Mouse (Mus musculus) hindbrain, embryonic 12.5 days (tissue): ENCODE results near the gene Rnase9. TPM values are rescaled to one million over a fixed set of nuclear protein-coding genes. Genes with fewer than 3 reads are reported as not detected.
"Not testable (repeated sequence)": the region's sequence is repeated elsewhere in the genome, so short reads cannot be mapped to it uniquely, and the experiment has no call there.

Source experiments
- ATAC-seq: fragments of 200-750 bp; cut with Nextera tagmentation; 2 replicates; pipeline ENCODE4 v1.8.0; 2017; ENCODE audit warnings: moderate TSS enrichment; ENCODE audit not compliant: low FRiP score
- H3K27ac ChIP-seq: fragments of 300-500 bp; sonication (generic); 2 replicates; pipeline ENCODE4 v1.5.1; 2016; ENCODE audit warnings: mild to moderate bottlenecking
- H3K27me3 ChIP-seq: fragments of 300-500 bp; sonication (generic); 2 replicates; pipeline ENCODE4 v1.6.1; 2016; ENCODE audit warnings: mild to moderate bottlenecking
- H3K36me3 ChIP-seq: fragments of 300-500 bp; sonication (generic); 2 replicates; pipeline ENCODE4 v1.6.1; 2016; ENCODE audit warnings: mild to moderate bottlenecking
- H3K4me1 ChIP-seq: fragments of 300-500 bp; sonication (generic); 2 replicates; pipeline ENCODE4 v1.6.1; 2016
- H3K4me2 ChIP-seq: fragments of 300-500 bp; sonication (generic); replicated peaks from 2 replicates; pipeline ENCODE4 v1.6.1; 2016; ENCODE audit warnings: mild to moderate bottlenecking
- H3K4me3 ChIP-seq: fragments of 300-500 bp; sonication (generic); 2 replicates; pipeline ENCODE4 v1.5.1; 2016; ENCODE audit warnings: mild to moderate bottlenecking
- H3K9ac ChIP-seq: fragments of 300-500 bp; sonication (generic); 2 replicates; pipeline ENCODE4 v1.6.1; 2016; ENCODE audit warnings: mild to moderate bottlenecking, moderate library complexity
- H3K9me3 ChIP-seq: fragments of 300-500 bp; sonication (generic); replicated peaks from 2 replicates; pipeline ENCODE4 v1.6.1; 2016; ENCODE audit warnings: mild to moderate bottlenecking
- WGBS: fragments of 180-500 bp; shearing (Covaris S2); methylation state at CpG from one replicate; pipeline ENCODE4 v1.1.7; 2016; 5-methylcytosine and 5-hydroxymethylcytosine counted together
- polyA plus RNA-seq: library from polyadenylated mRNA; unstranded; fragments of >200 nt; fragmentation: Nextera tagmentation; extraction: Ambion mirVana; gene quantifications from 2 replicates; pipeline ENCODE4 v1.2.1, GENCODE M21; 2016

The Rnase9 gene
- polyA plus RNA-seq, 1 experiment from 2014 or later, result not detected

- no peak overlapping the region for H3K4me3 ChIP-seq
- H3K9ac ChIP-seq, result no peak overlapping the region
- 52% methylated on average over 3 of the region's 3 CpGs for WGBS
- H3K4me2 ChIP-seq, result no peak overlapping the region
- H3K4me1 ChIP-seq, result no peaks in the 10 kb centered on the region
- no peak overlapping the region for H3K27ac ChIP-seq
- no peaks in the 10 kb centered on the region for H3K36me3 ChIP-seq
- no peaks in the 10 kb centered on the region for H3K9me3 ChIP-seq
- no peaks in the 10 kb centered on the region for H3K27me3 ChIP-seq
- 0 out of 2 replicates have a peak, but pooled peaks have one; percentile 35 for ATAC-seq
Observed at GRCm38 (mm10) chr14:51027387-51028155, 14.1 kb downstream of the Rnase9 start.

GRCm38 (mm10) chr14:51026391-51027133 lies 15.1 kb downstream of the Rnase9 start:
- Histone ChIP-seq H3K9ac (no peak overlapping the region), H3K4me3 (no peak overlapping the region), H3K27me3 (no peaks in the 10 kb centered on the region), H3K27ac (no peak overlapping the region), H3K4me1 (no peaks in the 10 kb centered on the region), H3K36me3 (no peaks in the 10 kb centered on the region), H3K9me3 (no peaks in the 10 kb centered on the region), H3K4me2 (no peak overlapping the region)
- WGBS, result 41% methylated on average over 5 of the region's 5 CpGs
- peak; percentile 46; the same call in 1 of the 2 replicates for ATAC-seq

- no peak overlapping the region for H3K9ac ChIP-seq
- H3K4me3 ChIP-seq, result no peak overlapping the region
- H3K4me1 ChIP-seq, result no peaks in the 10 kb centered on the region
- no peaks in the 10 kb centered on the region for H3K36me3 ChIP-seq
- no peaks in the 10 kb centered on the region for H3K27me3 ChIP-seq
- 94% methylated on average over 1 of the region's 1 CpGs for WGBS
- H3K27ac ChIP-seq, result no peak overlapping the region
- no peak overlapping the region for H3K4me2 ChIP-seq
- no peak for ATAC-seq
- no peaks in the 10 kb centered on the region for H3K9me3 ChIP-seq
Observed at GRCm38 (mm10) chr14:51024820-51025219, 16.8 kb downstream of the Rnase9 start.

GRCm38 (mm10) chr14:51023457-51023856 lies 18.2 kb downstream of the Rnase9 start:
- Histone ChIP-seq H3K4me1 (no peaks in the 10 kb centered on the region), H3K27me3 (no peaks in the 10 kb centered on the region), H3K9me3 (no peaks in the 10 kb centered on the region), H3K9ac (no peak overlapping the region), H3K27ac (no peak overlapping the region), H3K4me2 (no peak overlapping the region), H3K36me3 (no peaks in the 10 kb centered on the region), H3K4me3 (no peak overlapping the region)
- ATAC-seq, result no peak
- 77% methylated on average over 4 of the region's 4 CpGs for WGBS

GRCm38 (mm10) chr14:51017256-51017655 lies 24.4 kb downstream of the Rnase9 start:
- Histone ChIP-seq H3K4me2 (no peak overlapping the region), H3K9ac (no peak overlapping the region), H3K9me3 (no peaks in the 10 kb centered on the region), H3K36me3 (no peaks in the 10 kb centered on the region), H3K27ac (no peak overlapping the region), H3K4me1 (no peaks in the 10 kb centered on the region), H3K4me3 (no peak overlapping the region), H3K27me3 (no peaks in the 10 kb centered on the region)
- ATAC-seq, result no peak
- WGBS, result 83% methylated on average over 3 of the region's 3 CpGs

GRCm38 (mm10) chr14:51015780-51016179 lies 25.9 kb downstream of the Rnase9 start:
- no peaks in the 10 kb centered on the region for H3K36me3 ChIP-seq
- H3K4me3 ChIP-seq, result no peak overlapping the region
- H3K9ac ChIP-seq, result no peak overlapping the region
- H3K4me2 ChIP-seq, result no peak overlapping the region
- ATAC-seq, result no peak
- H3K9me3 ChIP-seq, result no peaks in the 10 kb centered on the region
- no peaks in the 10 kb centered on the region for H3K4me1 ChIP-seq
- no peaks in the 10 kb centered on the region for H3K27me3 ChIP-seq
- H3K27ac ChIP-seq, result no peak overlapping the region

- not testable (repeated sequence) for H3K9me3 ChIP-seq, H3K4me2 ChIP-seq, H3K4me3 ChIP-seq, H3K4me1 ChIP-seq, ATAC-seq, H3K27ac ChIP-seq, H3K27me3 ChIP-seq, H3K9ac ChIP-seq, H3K36me3 ChIP-seq
- WGBS, result 92% methylated on average over 3 of the region's 3 CpGs
Observed at GRCm38 (mm10) chr14:51014724-51015123, 26.9 kb downstream of the Rnase9 start.

- WGBS, result 86% methylated on average over 6 of the region's 6 CpGs
- H3K9ac ChIP-seq, result no peak overlapping the region
- H3K27ac ChIP-seq, result no peak overlapping the region
- no peaks in the 10 kb centered on the region for H3K4me1 ChIP-seq
- H3K4me2 ChIP-seq, result no peak overlapping the region
- H3K36me3 ChIP-seq, result no peaks in the 10 kb centered on the region
- no peaks in the 10 kb centered on the region for H3K27me3 ChIP-seq
- H3K9me3 ChIP-seq, result no peaks in the 10 kb centered on the region
- no peak overlapping the region for H3K4me3 ChIP-seq
- ATAC-seq, result no peak
Observed at GRCm38 (mm10) chr14:51009572-51009971, 32.1 kb downstream of the Rnase9 start.

- no peak overlapping the region for H3K4me2 ChIP-seq
- no peaks in the 10 kb centered on the region for H3K36me3 ChIP-seq
- ATAC-seq, result no peak
- H3K27me3 ChIP-seq, result no peaks in the 10 kb centered on the region
- 92% methylated on average over 4 of the region's 4 CpGs for WGBS
- H3K9me3 ChIP-seq, result no peaks in the 10 kb centered on the region
- H3K9ac ChIP-seq, result no peak overlapping the region
- H3K27ac ChIP-seq, result no peak overlapping the region
- no peaks in the 10 kb centered on the region for H3K4me1 ChIP-seq
- no peak overlapping the region for H3K4me3 ChIP-seq
Observed at GRCm38 (mm10) chr14:51008781-51009180, 32.9 kb downstream of the Rnase9 start.

- Histone ChIP-seq H3K4me3 (no peak overlapping the region), H3K27ac (no peak overlapping the region), H3K9ac (no peak overlapping the region), H3K9me3 (no peaks in the 10 kb centered on the region), H3K27me3 (no peaks in the 10 kb centered on the region), H3K4me2 (no peak overlapping the region), H3K36me3 (no peaks in the 10 kb centered on the region), H3K4me1 (no peaks in the 10 kb centered on the region)
- no peak for ATAC-seq
- 81% methylated on average over 13 of the region's 13 CpGs for WGBS
Observed at GRCm38 (mm10) chr14:51007914-51008713, 33.6 kb downstream of the Rnase9 start.

- Histone ChIP-seq H3K9me3 (no peaks in the 10 kb centered on the region), H3K27ac (no peak within 1 kb of the TSS), H3K36me3 (no peaks in the 10 kb centered on the region), H3K4me2 (no peak within 1 kb of the TSS), H3K4me1 (no peaks in the 10 kb centered on the region), H3K4me3 (no peak within 1 kb of the TSS), H3K27me3 (no peaks in the 10 kb centered on the region), H3K9ac (no peak within 1 kb of the TSS)
- ATAC-seq, result no peak
- 80% methylated on average over 8 of the region's 8 CpGs for WGBS
Observed at GRCm38 (mm10) chr14:51007152-51007801, 34.4 kb downstream of the Rnase9 start, which contains the start of gene Rnase10. Gene Rnase10 (plus strand): TSS chr14:51007751.
